Mouse (Mus musculus) testis, adult 2 months (tissue): ENCODE results near the gene Arhgef28.

Experiments used
- CTCF ChIP-seq: fragments of 200-500 bp; IDR thresholded peaks from 2 replicates; pipeline ENCODE4 v1.5.1; 2012; ENCODE audit warnings: low read depth, mild to moderate bottlenecking, inconsistent platforms, low read length, moderate library complexity; ENCODE audit not compliant: control insufficient read depth, insufficient read depth, insufficient replicate concordance
- POLR2A ChIP-seq: fragments of 200-500 bp; IDR thresholded peaks from 2 replicates; pipeline ENCODE4 v1.6.1; 2012; ENCODE audit warnings: low read depth, mild to moderate bottlenecking, inconsistent platforms, low read length, moderate library complexity; ENCODE audit not compliant: control insufficient read depth

- no peak for TF ChIP-seq CTCF
- TF ChIP-seq POLR2A: no peak
Measured at GRCm38 (mm10) chr13:98249594-98249993, 43.4 kb upstream of the Arhgef28 start.
